Mouse (Mus musculus) olfactory bulb, adult 2 months (tissue): ENCODE measurements around the gene Chchd6.

Experiments used
- CTCF ChIP-seq: fragments of 200-500 bp; IDR thresholded peaks from 2 replicates; pipeline ENCODE4 v1.5.1; 2012; ENCODE audit warnings: low read depth, mild to moderate bottlenecking, low read length, moderate library complexity; ENCODE audit not compliant: insufficient read depth
- POLR2A ChIP-seq: fragments of 200-500 bp; IDR thresholded peaks from 2 replicates; pipeline ENCODE4 v1.6.1; 2012; ENCODE audit warnings: mild to moderate bottlenecking, low read depth, low read length, moderate library complexity; ENCODE audit not compliant: insufficient read depth

GRCm38 (mm10) chr6:89355661-89356060 is 239.8 kb downstream of the Chchd6 start:
- TF ChIP-seq CTCF (no peak), POLR2A (no peak)
